Mouse (Mus musculus): ENCODE measurements around the gene Klhl26.

The Klhl26 gene

GRCm38 (mm10) chr8:70487993-70488796, 11.4 kb upstream of the Klhl26 start:
- H3K27me3 ChIP-seq (ENCODE audit: insufficient read depth, low read length), result peaks cover 97% of the 10 kb centered on the region
- TF ChIP-seq NANOG (IDR thresholded peaks at IDR 0.05; ENCODE audit: borderline replicate concordance, low read length) (no peak), POU5F1 (IDR thresholded peaks at IDR 0.05; ENCODE audit: borderline replicate concordance, low read length) (no peak), CTCF (conservative IDR thresholded peaks at IDR 0.05; ENCODE audit: low read length) (no peak)
- no peaks in the 10 kb centered on the region for H3K36me3 ChIP-seq (ENCODE audit: insufficient read depth, low read length)

GRCm38 (mm10) chr8:70486941-70487520, 10.3 kb upstream of the Klhl26 start, which contains the start of gene Tmem59l:
Tmem59l (minus strand) TSS chr8:70487358.
- H3K27me3 ChIP-seq (ENCODE audit: insufficient read depth, low read length), result peaks cover 93% of the 10 kb centered on the region
- peak within 1 kb of the TSS; percentile 69 for H3K4me3 ChIP-seq (replicated peaks; ENCODE audit: low read length)
- H3K36me3 ChIP-seq (ENCODE audit: insufficient read depth, low read length), result no peaks in the 10 kb centered on the region
- peaks cover 69% of the 10 kb centered on the region for H3K4me1 ChIP-seq (replicated peaks; ENCODE audit: low read depth, low read length)
- no peaks in the 10 kb centered on the region for H3K9me3 ChIP-seq (ENCODE audit: low read length)
- TF ChIP-seq POU5F1 (IDR thresholded peaks at IDR 0.05; ENCODE audit: borderline replicate concordance, low read length), result no peak
- no peak for TF ChIP-seq CTCF (conservative IDR thresholded peaks at IDR 0.05; ENCODE audit: low read length)
- no peak for TF ChIP-seq NANOG (IDR thresholded peaks at IDR 0.05; ENCODE audit: borderline replicate concordance, low read length)

More at GRCm38 (mm10) chr8:70487993-70488796, 11.4 kb upstream of the Klhl26 start:
- Histone ChIP-seq H3K4me1 (replicated peaks; ENCODE audit: low read depth, low read length) (peaks cover 71% of the 10 kb centered on the region), H3K9me3 (ENCODE audit: low read length) (no peaks in the 10 kb centered on the region), H3K4me3 (replicated peaks; ENCODE audit: low read length) (peak overlapping the region; percentile 64)

- Histone ChIP-seq H3K4me3 (replicated peaks; ENCODE audit: low read length) (peak overlapping the region; percentile 69; the same call in 1 of the 2 replicates), H3K27me3 (ENCODE audit: insufficient read depth, low read length) (peaks cover 93% of the 10 kb centered on the region), H3K4me1 (replicated peaks; ENCODE audit: low read depth, low read length) (peaks cover 61% of the 10 kb centered on the region), H3K36me3 (ENCODE audit: insufficient read depth, low read length) (no peaks in the 10 kb centered on the region), H3K9me3 (ENCODE audit: low read length) (no peaks in the 10 kb centered on the region)
- TF ChIP-seq CTCF (conservative IDR thresholded peaks at IDR 0.05; ENCODE audit: low read length), result no peak
- TF ChIP-seq POU5F1 (IDR thresholded peaks at IDR 0.05; ENCODE audit: borderline replicate concordance, low read length), result no peak
- TF ChIP-seq NANOG (IDR thresholded peaks at IDR 0.05; ENCODE audit: borderline replicate concordance, low read length), result no peak
Observed at GRCm38 (mm10) chr8:70486191-70486681, 9.5 kb upstream of the Klhl26 start.

GRCm38 (mm10) chr8:70482943-70483342, 6.2 kb upstream of the Klhl26 start:
- Histone ChIP-seq H3K4me1 (replicated peaks; ENCODE audit: low read depth, low read length) (peaks cover 45% of the 10 kb centered on the region), H3K27me3 (ENCODE audit: insufficient read depth, low read length) (peaks cover 73% of the 10 kb centered on the region), H3K4me3 (replicated peaks; ENCODE audit: low read length) (no peak overlapping the region), H3K9me3 (ENCODE audit: low read length) (no peaks in the 10 kb centered on the region), H3K36me3 (ENCODE audit: insufficient read depth, low read length) (no peaks in the 10 kb centered on the region)
- TF ChIP-seq CTCF (conservative IDR thresholded peaks at IDR 0.05; ENCODE audit: low read length) (no peak), POU5F1 (IDR thresholded peaks at IDR 0.05; ENCODE audit: borderline replicate concordance, low read length) (no peak), NANOG (IDR thresholded peaks at IDR 0.05; ENCODE audit: borderline replicate concordance, low read length) (no peak)

- Histone ChIP-seq H3K27me3 (ENCODE audit: insufficient read depth, low read length) (peaks cover 63% of the 10 kb centered on the region), H3K4me3 (replicated peaks; ENCODE audit: low read length) (no peak overlapping the region), H3K9me3 (ENCODE audit: low read length) (no peaks in the 10 kb centered on the region), H3K4me1 (replicated peaks; ENCODE audit: low read depth, low read length) (peaks cover 44% of the 10 kb centered on the region), H3K36me3 (ENCODE audit: insufficient read depth, low read length) (no peaks in the 10 kb centered on the region)
- TF ChIP-seq NANOG (IDR thresholded peaks at IDR 0.05; ENCODE audit: borderline replicate concordance, low read length), result no peak
- no peak for TF ChIP-seq CTCF (conservative IDR thresholded peaks at IDR 0.05; ENCODE audit: low read length)
- no peak for TF ChIP-seq POU5F1 (IDR thresholded peaks at IDR 0.05; ENCODE audit: borderline replicate concordance, low read length)
Observed at GRCm38 (mm10) chr8:70481908-70482307, 5.1 kb upstream of the Klhl26 start.

GRCm38 (mm10) chr8:70477269-70477982, 658 bp upstream of the Klhl26 start:
- peaks cover 7% of the 10 kb centered on the region for H3K36me3 ChIP-seq (ENCODE audit: insufficient read depth, low read length)
- peaks cover 37% of the 10 kb centered on the region for H3K4me1 ChIP-seq (replicated peaks; ENCODE audit: low read depth, low read length)
- no peak for TF ChIP-seq NANOG (IDR thresholded peaks at IDR 0.05; ENCODE audit: borderline replicate concordance, low read length)
- no peak for TF ChIP-seq CTCF (conservative IDR thresholded peaks at IDR 0.05; ENCODE audit: low read length)
- TF ChIP-seq POU5F1 (IDR thresholded peaks at IDR 0.05; ENCODE audit: borderline replicate concordance, low read length), result no peak
- H3K27me3 ChIP-seq (ENCODE audit: insufficient read depth, low read length), result peaks cover 25% of the 10 kb centered on the region
- H3K4me3 ChIP-seq (replicated peaks; ENCODE audit: low read length), result peak overlapping the region; percentile 96
- no peaks in the 10 kb centered on the region for H3K9me3 ChIP-seq (ENCODE audit: low read length)

GRCm38 (mm10) chr8:70471856-70472255, 4.9 kb downstream of the Klhl26 start:
- H3K27me3 ChIP-seq (ENCODE audit: insufficient read depth, low read length), result no peaks in the 10 kb centered on the region
- H3K4me3 ChIP-seq (replicated peaks; ENCODE audit: low read length), result no peak overlapping the region
- peaks cover 37% of the 10 kb centered on the region for H3K36me3 ChIP-seq (ENCODE audit: insufficient read depth, low read length)
- peaks cover 46% of the 10 kb centered on the region for H3K4me1 ChIP-seq (replicated peaks; ENCODE audit: low read depth, low read length)
- H3K9me3 ChIP-seq (ENCODE audit: low read length), result no peaks in the 10 kb centered on the region
- TF ChIP-seq CTCF (conservative IDR thresholded peaks at IDR 0.05; ENCODE audit: low read length) (no peak), POU5F1 (IDR thresholded peaks at IDR 0.05; ENCODE audit: borderline replicate concordance, low read length) (no peak), NANOG (IDR thresholded peaks at IDR 0.05; ENCODE audit: borderline replicate concordance, low read length) (no peak)

GRCm38 (mm10) chr8:70469938-70470337, 6.8 kb downstream of the Klhl26 start:
- Histone ChIP-seq H3K36me3 (ENCODE audit: insufficient read depth, low read length) (peaks cover 46% of the 10 kb centered on the region), H3K27me3 (ENCODE audit: insufficient read depth, low read length) (no peaks in the 10 kb centered on the region), H3K4me1 (replicated peaks; ENCODE audit: low read depth, low read length) (peaks cover 44% of the 10 kb centered on the region), H3K4me3 (replicated peaks; ENCODE audit: low read length) (no peak overlapping the region), H3K9me3 (ENCODE audit: low read length) (no peaks in the 10 kb centered on the region)
- TF ChIP-seq POU5F1 (IDR thresholded peaks at IDR 0.05; ENCODE audit: borderline replicate concordance, low read length) (no peak), NANOG (IDR thresholded peaks at IDR 0.05; ENCODE audit: borderline replicate concordance, low read length) (no peak), CTCF (conservative IDR thresholded peaks at IDR 0.05; ENCODE audit: low read length) (no peak)
